Mouse (Mus musculus): ENCODE data around the gene Grin2d. TPM values are rescaled to one million over a fixed set of nuclear protein-coding genes. Genes with fewer than 3 reads are reported as not detected.
A peak's percentile ranks its signal among the peaks of the same experiment; 100 is the strongest.

Gene Grin2d
- polyA plus RNA-seq, 1 experiment from 2014 or later: 0.37 TPM

GRCm38 (mm10) chr7:45791756-45792490 lies 86.3 kb downstream of the Grin2d start:
- DNase-seq (ENCODE audit: low spot score) (no peak), ATAC-seq (replicated peaks; ENCODE audit: low FRiP score, low TSS enrichment, low read depth) (no peak)
- Histone ChIP-seq H3K36me3 (ENCODE audit: control insufficient read depth, insufficient read depth, low read length) (peaks cover 45% of the 10 kb centered on the region), H3K9me3 (ENCODE audit: control insufficient read depth, low read length) (no peaks in the 10 kb centered on the region), H3K9ac (ENCODE audit: low read length) (no peak overlapping the region), H3K27ac (ENCODE audit: low read depth) (no peak overlapping the region), H3K4me1 (replicated peaks; ENCODE audit: control insufficient read depth, insufficient read depth, low read length) (0 out of 2 replicates have a peak, but pooled peaks cover under 1% of the 10 kb centered on the region), H3K4me3 (ENCODE audit: low read depth, low read length) (no peak overlapping the region), H3K27me3 (replicated peaks; ENCODE audit: control insufficient read depth, insufficient read depth, low read length) (peaks cover 6% of the 10 kb centered on the region; the same call in 1 of the 2 replicates), H3K4me2 (ENCODE audit: low read length) (no peak overlapping the region)
- WGBS: 78% methylated on average over 17 of the region's 17 CpGs

GRCm38 (mm10) chr7:45790721-45791120 lies 87.5 kb downstream of the Grin2d start:
- no peak for DNase-seq (ENCODE audit: low spot score)
- H3K27ac ChIP-seq (ENCODE audit: low read depth): no peak overlapping the region
- 67% methylated on average over 6 of the region's 6 CpGs for WGBS
- no peak overlapping the region for H3K9ac ChIP-seq (ENCODE audit: low read length)
- no peaks in the 10 kb centered on the region for H3K27me3 ChIP-seq (replicated peaks; ENCODE audit: control insufficient read depth, insufficient read depth, low read length)
- H3K36me3 ChIP-seq (ENCODE audit: control insufficient read depth, insufficient read depth, low read length): peaks cover 41% of the 10 kb centered on the region
- no peaks in the 10 kb centered on the region for H3K9me3 ChIP-seq (ENCODE audit: control insufficient read depth, low read length)
- 0 out of 2 replicates have a peak, but pooled peaks cover 3% of the 10 kb centered on the region for H3K4me1 ChIP-seq (replicated peaks; ENCODE audit: control insufficient read depth, insufficient read depth, low read length)
- H3K4me3 ChIP-seq (ENCODE audit: low read depth, low read length): no peak overlapping the region
- no peak for ATAC-seq (replicated peaks; ENCODE audit: low FRiP score, low TSS enrichment, low read depth)
- no peak overlapping the region for H3K4me2 ChIP-seq (ENCODE audit: low read length)

GRCm38 (mm10) chr7:45787642-45788041 lies 90.5 kb downstream of the Grin2d start:
- peak overlapping the region; percentile 62; the same call in 1 of the 2 replicates for H3K4me2 ChIP-seq (ENCODE audit: low read length)
- no peaks in the 10 kb centered on the region for H3K9me3 ChIP-seq (ENCODE audit: control insufficient read depth, low read length)
- H3K4me1 ChIP-seq (replicated peaks; ENCODE audit: control insufficient read depth, insufficient read depth, low read length): peaks cover 16% of the 10 kb centered on the region; the same call in 1 of the 2 replicates
- H3K36me3 ChIP-seq (ENCODE audit: control insufficient read depth, insufficient read depth, low read length): peaks cover 33% of the 10 kb centered on the region
- H3K27ac ChIP-seq (ENCODE audit: low read depth): no peak overlapping the region
- ATAC-seq (replicated peaks; ENCODE audit: low FRiP score, low TSS enrichment, low read depth): no peak
- WGBS: 80% methylated on average over 22 of the region's 22 CpGs
- H3K9ac ChIP-seq (ENCODE audit: low read length): no peak overlapping the region
- no peak overlapping the region for H3K4me3 ChIP-seq (ENCODE audit: low read depth, low read length)
- no peaks in the 10 kb centered on the region for H3K27me3 ChIP-seq (replicated peaks; ENCODE audit: control insufficient read depth, insufficient read depth, low read length)
- DNase-seq (ENCODE audit: low spot score): no peak

GRCm38 (mm10) chr7:45786661-45787413 lies 91.3 kb downstream of the Grin2d start:
- DNase-seq (ENCODE audit: low spot score): no peak
- Histone ChIP-seq H3K9me3 (ENCODE audit: control insufficient read depth, low read length) (no peaks in the 10 kb centered on the region), H3K36me3 (ENCODE audit: control insufficient read depth, insufficient read depth, low read length) (peaks cover 26% of the 10 kb centered on the region), H3K27ac (ENCODE audit: low read depth) (0 out of 2 replicates have a peak overlapping the region, but pooled peaks have one; percentile 5), H3K27me3 (replicated peaks; ENCODE audit: control insufficient read depth, insufficient read depth, low read length) (no peaks in the 10 kb centered on the region), H3K9ac (ENCODE audit: low read length) (no peak overlapping the region), H3K4me3 (ENCODE audit: low read depth, low read length) (peak overlapping the region; percentile 48), H3K4me1 (replicated peaks; ENCODE audit: control insufficient read depth, insufficient read depth, low read length) (peaks cover 16% of the 10 kb centered on the region; the same call in 1 of the 2 replicates), H3K4me2 (ENCODE audit: low read length) (peak overlapping the region; percentile 62)
- ATAC-seq (replicated peaks; ENCODE audit: low FRiP score, low TSS enrichment, low read depth): 0 out of 2 replicates have a peak, but pooled peaks have one; percentile 24
- 13% methylated on average over 17 of the region's 17 CpGs for WGBS

GRCm38 (mm10) chr7:45786136-45786578 lies 92.0 kb downstream of the Grin2d start:
- H3K9ac ChIP-seq (ENCODE audit: low read length): no peak overlapping the region
- under 1% methylated on average over 14 of the region's 14 CpGs for WGBS
- H3K27ac ChIP-seq (ENCODE audit: low read depth): no peak overlapping the region
- H3K4me3 ChIP-seq (ENCODE audit: low read depth, low read length): peak overlapping the region; percentile 48
- H3K4me1 ChIP-seq (replicated peaks; ENCODE audit: control insufficient read depth, insufficient read depth, low read length): peaks cover 16% of the 10 kb centered on the region; the same call in 1 of the 2 replicates
- peak overlapping the region; percentile 62 for H3K4me2 ChIP-seq (ENCODE audit: low read length)
- H3K36me3 ChIP-seq (ENCODE audit: control insufficient read depth, insufficient read depth, low read length): peaks cover 26% of the 10 kb centered on the region
- no peaks in the 10 kb centered on the region for H3K9me3 ChIP-seq (ENCODE audit: control insufficient read depth, low read length)
- peak; percentile 58 for ATAC-seq (replicated peaks; ENCODE audit: low FRiP score, low TSS enrichment, low read depth)
- peak; percentile 77 for DNase-seq (ENCODE audit: low spot score)
- H3K27me3 ChIP-seq (replicated peaks; ENCODE audit: control insufficient read depth, insufficient read depth, low read length): 0 out of 2 replicates have a peak, but pooled peaks cover 2% of the 10 kb centered on the region

GRCm38 (mm10) chr7:45785388-45786135 lies 92.6 kb downstream of the Grin2d start:
- Histone ChIP-seq H3K36me3 (ENCODE audit: control insufficient read depth, insufficient read depth, low read length) (peaks cover 23% of the 10 kb centered on the region), H3K9me3 (ENCODE audit: control insufficient read depth, low read length) (no peaks in the 10 kb centered on the region), H3K9ac (ENCODE audit: low read length) (peak overlapping the region; percentile 34), H3K27me3 (replicated peaks; ENCODE audit: control insufficient read depth, insufficient read depth, low read length) (0 out of 2 replicates have a peak, but pooled peaks cover 3% of the 10 kb centered on the region), H3K4me1 (replicated peaks; ENCODE audit: control insufficient read depth, insufficient read depth, low read length) (peaks cover 16% of the 10 kb centered on the region; the same call in 1 of the 2 replicates), H3K27ac (ENCODE audit: low read depth) (no peak overlapping the region; the same call in 1 of the 2 replicates), H3K4me3 (ENCODE audit: low read depth, low read length) (peak overlapping the region; percentile 48), H3K4me2 (ENCODE audit: low read length) (peak overlapping the region; percentile 62)
- ATAC-seq (replicated peaks; ENCODE audit: low FRiP score, low TSS enrichment, low read depth): peak; percentile 30
- DNase-seq (ENCODE audit: low spot score): peak; percentile 74
- 0% methylated on average over 38 of the region's 42 CpGs for WGBS

- Histone ChIP-seq H3K9me3 (ENCODE audit: control insufficient read depth, low read length) (no peaks in the 10 kb centered on the region), H3K4me3 (ENCODE audit: low read depth, low read length) (peak within 1 kb of the TSS; percentile 59), H3K4me2 (ENCODE audit: low read length) (peak within 1 kb of the TSS; percentile 76), H3K27me3 (replicated peaks; ENCODE audit: control insufficient read depth, insufficient read depth, low read length) (0 out of 2 replicates have a peak, but pooled peaks cover 3% of the 10 kb centered on the region), H3K4me1 (replicated peaks; ENCODE audit: control insufficient read depth, insufficient read depth, low read length) (peaks cover 16% of the 10 kb centered on the region; the same call in 1 of the 2 replicates), H3K36me3 (ENCODE audit: control insufficient read depth, insufficient read depth, low read length) (peaks cover 21% of the 10 kb centered on the region), H3K9ac (ENCODE audit: low read length) (peak within 1 kb of the TSS; percentile 51), H3K27ac (ENCODE audit: low read depth) (no peak within 1 kb of the TSS; the same call in 1 of the 2 replicates)
- 23% methylated on average over 20 of the region's 20 CpGs for WGBS
- ATAC-seq (replicated peaks; ENCODE audit: low FRiP score, low TSS enrichment, low read depth) (peak; percentile 47; the same call in 1 of the 2 replicates), DNase-seq (ENCODE audit: low spot score) (peak; percentile 87)
These were observed 93.4 kb downstream of the Grin2d start, which contains the start of gene Sult2b1 for GRCm38 (mm10) chr7:45784524-45785372. Gene Sult2b1, minus strand, starts transcription at chr7:45784669.

Measured in intestine, embryonic 14.5 days (tissue).